Mouse (Mus musculus): ENCODE measurements around the gene Tdrd7.

Tdrd7 gene

DNA sequence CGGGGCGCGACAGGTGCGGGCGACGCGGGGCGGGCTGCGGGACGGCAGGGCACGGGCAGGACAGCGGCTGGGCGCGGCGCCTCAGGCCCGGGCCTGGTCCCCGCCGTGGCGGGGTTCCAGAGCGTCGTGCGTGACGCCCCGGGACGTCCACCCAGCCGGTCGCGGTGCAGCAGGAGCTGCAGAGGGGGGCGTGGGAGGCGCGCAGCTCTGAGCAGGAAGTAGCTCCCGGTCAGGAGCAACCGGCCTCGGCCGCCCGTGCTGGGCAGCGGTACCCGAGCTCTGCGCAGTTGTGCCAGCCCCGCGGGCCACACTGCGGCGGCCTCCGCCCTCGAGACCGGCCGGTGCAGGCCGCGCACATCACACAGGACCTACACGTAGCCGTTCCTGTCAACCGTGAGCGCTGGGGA is 7.3 kb downstream of the Tdrd7 start:
- peak; percentile 61 for DNase-seq (ENCODE audit: low spot score)

DNA sequence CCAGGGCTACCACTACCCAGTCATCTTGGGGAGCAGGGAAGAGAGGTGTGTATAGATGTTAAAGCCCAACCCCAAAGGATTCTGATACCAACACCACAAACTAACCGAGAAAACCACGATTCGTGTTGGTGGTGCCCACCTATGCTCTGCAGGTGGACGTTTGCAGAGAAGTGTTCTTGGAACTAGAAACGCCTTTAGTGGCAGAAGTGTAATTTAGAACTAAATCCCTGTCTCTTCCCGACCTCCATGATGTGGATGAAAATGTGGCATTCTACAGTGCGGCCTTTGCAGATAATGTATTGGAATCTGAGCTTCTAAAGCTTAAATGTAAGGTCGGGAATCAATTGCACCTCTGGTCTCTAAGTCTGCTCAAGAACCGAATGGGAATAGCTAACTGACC is 7.8 kb downstream of the Tdrd7 start:
- DNase-seq (ENCODE audit: low spot score), result no peak

DNA sequence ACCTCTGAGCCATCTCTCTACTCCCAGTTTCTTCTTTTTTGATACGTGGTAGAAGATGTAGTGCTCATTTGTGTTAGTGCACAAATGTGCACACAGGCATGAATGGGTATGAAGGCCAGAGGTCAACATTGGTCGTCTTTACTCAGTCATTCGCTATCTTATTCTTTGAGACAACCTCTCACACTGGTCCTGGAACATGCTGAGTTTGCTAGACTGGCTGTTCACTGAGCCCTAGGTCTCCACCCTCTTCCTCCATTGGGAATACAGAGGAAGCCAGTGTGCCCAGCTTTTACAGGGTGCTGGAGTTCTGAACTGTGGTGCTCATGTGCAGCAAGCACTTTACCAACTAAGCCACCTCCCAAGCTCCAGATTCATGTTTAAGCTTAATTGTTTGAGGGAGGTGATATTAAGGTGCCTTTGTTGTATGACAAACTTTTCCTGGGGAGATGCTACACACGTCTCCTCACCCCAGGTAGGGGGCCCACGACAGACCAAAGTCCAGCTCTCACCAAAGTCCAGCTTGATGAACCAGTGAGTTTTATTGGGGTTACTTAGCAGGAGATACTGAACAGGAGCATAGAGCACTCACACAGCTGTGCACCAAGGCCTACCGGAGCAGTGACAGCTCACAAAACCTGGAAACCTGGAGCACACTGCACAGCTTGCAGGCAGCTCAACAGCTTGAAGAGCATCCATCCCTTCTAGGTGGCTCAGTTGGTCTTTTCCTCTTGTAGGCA is 12.0 kb downstream of the Tdrd7 start:
- DNase-seq (ENCODE audit: low spot score), result no peak

GRCm38 (mm10) chr4:45979916-45980315 is 14.8 kb downstream of the Tdrd7 start:
- DNase-seq (ENCODE audit: low spot score), result no peak

DNA sequence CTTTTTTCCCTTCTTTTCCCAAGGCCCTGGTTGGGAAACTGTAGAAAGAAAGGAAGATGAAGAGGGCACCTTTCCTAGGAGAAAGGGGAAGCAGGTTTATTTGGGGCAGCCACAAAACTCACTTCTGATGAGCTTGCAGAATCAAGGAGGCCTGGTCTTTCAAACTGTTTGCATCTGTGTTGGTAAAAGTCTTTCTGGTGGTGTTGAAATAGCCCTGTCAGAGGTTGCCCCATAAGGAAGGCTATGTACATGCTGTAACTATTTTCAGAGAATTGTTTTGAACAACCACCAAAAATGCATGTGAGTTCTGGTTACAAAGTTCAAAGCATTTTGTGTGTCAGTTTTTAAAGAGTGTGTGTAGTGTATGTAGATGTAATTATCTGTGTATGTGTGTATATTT is 15.9 kb downstream of the Tdrd7 start:
- DNase-seq (ENCODE audit: low spot score), result no peak

DNA sequence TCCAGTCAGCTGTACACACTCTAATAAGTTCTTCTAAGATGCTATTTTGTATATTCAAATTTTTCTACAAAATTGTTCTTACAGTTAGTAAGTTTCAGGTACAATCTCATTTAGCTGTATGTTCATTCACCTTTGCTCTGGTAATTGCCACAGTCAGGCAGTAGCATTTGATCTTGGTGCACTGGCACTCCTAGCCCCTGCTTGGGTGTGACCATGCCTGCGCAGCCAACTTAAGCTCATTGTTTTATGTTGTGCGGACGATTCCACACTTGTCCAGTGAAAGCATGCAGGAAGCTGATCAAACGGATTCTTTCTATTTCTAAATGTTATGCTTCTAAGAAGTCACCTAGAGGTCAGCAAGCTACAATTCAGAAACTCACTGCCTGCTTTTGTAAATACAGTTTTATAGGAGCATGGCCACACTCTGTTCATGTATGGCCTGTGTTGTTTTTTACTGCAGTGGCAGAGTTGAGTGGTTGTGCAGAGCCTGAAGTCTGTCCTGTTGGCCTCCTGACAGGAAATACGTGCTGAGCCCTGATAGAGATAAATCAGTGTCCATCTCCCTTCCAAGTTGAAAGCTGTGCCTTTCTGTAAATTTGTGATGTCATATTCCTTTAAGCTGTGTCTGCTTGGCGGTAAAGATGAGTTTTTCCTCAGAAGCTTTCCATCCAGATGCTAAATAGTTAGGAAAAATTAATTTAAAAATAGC is 25.4 kb downstream of the Tdrd7 start:
- DNase-seq (ENCODE audit: low spot score), result no peak

DNA sequence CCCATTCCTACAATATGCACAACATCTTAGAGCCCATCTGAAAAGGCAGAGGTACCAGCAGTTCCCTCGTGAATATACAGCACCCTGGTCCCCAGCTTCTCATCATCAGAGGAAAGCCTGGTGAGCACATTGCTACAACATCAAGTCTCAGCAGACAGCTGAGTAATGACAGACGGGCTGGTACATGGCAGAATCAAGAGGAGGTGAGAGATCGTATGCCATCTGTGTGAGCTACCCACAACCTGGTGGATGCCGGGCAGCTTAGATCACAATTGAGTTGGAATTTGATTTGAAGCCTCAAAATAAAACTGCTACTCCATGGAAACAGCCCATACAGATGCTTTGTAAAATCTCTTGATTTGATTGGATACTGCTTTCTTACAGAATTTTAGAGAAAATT is 33.4 kb downstream of the Tdrd7 start:
- DNase-seq (ENCODE audit: low spot score), result peak; percentile 66

- no peak for DNase-seq (ENCODE audit: low spot score)
Measured at GRCm38 (mm10) chr4:46008142-46008793, 43.1 kb downstream of the Tdrd7 start.

DNA sequence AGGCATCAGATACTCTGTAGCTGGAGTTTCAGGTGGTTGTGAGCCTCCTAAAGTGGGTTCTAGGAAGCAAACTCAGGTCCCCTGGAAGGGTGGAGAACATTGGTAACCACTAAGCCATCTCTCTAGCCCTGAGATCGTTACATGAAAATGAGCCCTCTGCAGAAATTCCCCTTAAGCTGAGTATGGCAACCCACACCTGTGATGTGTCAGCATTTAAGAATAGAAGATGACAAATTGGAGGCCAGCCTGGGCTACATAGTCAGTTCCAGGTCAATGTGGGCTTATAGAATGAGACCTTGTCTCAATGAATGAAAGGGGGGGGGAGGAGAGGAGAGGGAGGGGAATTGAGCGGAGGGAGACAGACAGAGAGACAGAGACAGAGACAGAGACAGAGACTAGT is 46.6 kb downstream of the Tdrd7 start:
- DNase-seq (ENCODE audit: low spot score), result no peak

GRCm38 (mm10) chr4:46015605-46016004 is 50.5 kb downstream of the Tdrd7 start:
- no peak for DNase-seq (ENCODE audit: low spot score)

- no peak for DNase-seq (ENCODE audit: low spot score)
Measured at GRCm38 (mm10) chr4:46023021-46023481, 57.9 kb downstream of the Tdrd7 start.

DNA sequence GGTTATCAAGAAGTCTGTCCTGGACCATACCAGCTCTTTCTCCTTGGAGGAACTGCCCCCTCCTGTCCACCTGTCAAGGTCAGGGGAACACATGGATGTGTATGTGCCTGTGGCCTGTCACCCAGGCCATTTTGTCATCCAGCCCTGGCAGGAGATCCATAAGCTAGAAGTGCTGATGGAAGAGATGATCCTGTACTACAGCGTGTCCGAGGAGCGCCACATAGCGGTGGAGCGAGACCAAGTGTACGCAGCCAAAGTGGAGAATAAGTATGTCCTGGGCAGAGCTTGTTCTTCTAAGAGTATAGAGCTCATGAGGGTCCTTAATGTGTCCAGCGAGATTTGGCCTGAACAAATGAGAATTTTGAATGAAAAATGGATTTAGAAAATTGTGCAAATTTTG is 60.8 kb downstream of the Tdrd7 start:
- DNase-seq (ENCODE audit: low spot score), result peak; percentile 41

DNA sequence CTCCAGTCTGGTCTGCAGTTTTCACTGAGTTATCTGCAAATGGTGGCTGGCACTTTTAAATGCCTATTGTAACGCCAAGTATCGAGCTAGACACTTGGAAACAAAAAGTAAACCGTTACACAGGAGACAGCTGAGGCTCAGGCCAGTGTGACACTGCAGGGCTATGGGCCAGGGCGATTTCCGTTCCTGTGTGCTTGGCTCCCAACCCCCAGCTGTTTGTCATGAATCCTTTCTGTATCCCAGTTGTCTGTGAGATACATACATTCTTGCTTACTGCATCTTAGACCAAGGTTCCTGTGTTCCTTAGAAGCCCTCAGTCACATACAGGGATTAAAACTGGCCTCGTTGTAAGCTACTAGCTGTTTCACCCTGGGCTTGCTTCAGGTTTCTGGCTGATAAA is 63.1 kb downstream of the Tdrd7 start:
- DNase-seq (ENCODE audit: low spot score), result no peak

GRCm38 (mm10) chr4:46028781-46029180 is 63.6 kb downstream of the Tdrd7 start:
- no peak for DNase-seq (ENCODE audit: low spot score)

GRCm38 (mm10) chr4:46029552-46029951 is 64.4 kb downstream of the Tdrd7 start:
- DNase-seq (ENCODE audit: low spot score), result no peak

DNA sequence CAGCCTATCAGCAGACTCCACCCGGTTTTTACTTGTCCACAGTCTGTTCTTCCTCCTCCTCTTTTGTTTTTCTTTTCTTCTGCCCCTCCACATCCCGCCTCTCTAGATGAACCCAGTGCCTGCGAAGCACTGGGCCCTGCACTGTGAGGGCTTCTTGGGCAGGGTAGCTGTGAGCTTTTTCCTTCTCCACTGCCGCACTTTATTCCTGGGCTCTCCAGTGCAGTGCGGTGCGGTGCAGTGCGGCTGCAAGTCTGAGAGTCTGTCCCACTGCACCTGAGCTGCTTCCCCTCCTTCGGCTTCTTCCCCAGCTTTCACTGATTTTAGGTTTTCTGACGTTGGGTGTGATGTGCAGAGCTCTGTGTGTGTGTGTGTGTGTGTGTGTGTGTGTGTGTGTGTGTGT is 67.3 kb downstream of the Tdrd7 start:
- no peak for DNase-seq (ENCODE audit: low spot score)

- no peak for DNase-seq (ENCODE audit: low spot score)
Measured at GRCm38 (mm10) chr4:46033197-46033596, 68.1 kb downstream of the Tdrd7 start.

- no peak for DNase-seq (ENCODE audit: low spot score)
Measured at GRCm38 (mm10) chr4:46038591-46038891, 73.4 kb downstream of the Tdrd7 start.

DNA sequence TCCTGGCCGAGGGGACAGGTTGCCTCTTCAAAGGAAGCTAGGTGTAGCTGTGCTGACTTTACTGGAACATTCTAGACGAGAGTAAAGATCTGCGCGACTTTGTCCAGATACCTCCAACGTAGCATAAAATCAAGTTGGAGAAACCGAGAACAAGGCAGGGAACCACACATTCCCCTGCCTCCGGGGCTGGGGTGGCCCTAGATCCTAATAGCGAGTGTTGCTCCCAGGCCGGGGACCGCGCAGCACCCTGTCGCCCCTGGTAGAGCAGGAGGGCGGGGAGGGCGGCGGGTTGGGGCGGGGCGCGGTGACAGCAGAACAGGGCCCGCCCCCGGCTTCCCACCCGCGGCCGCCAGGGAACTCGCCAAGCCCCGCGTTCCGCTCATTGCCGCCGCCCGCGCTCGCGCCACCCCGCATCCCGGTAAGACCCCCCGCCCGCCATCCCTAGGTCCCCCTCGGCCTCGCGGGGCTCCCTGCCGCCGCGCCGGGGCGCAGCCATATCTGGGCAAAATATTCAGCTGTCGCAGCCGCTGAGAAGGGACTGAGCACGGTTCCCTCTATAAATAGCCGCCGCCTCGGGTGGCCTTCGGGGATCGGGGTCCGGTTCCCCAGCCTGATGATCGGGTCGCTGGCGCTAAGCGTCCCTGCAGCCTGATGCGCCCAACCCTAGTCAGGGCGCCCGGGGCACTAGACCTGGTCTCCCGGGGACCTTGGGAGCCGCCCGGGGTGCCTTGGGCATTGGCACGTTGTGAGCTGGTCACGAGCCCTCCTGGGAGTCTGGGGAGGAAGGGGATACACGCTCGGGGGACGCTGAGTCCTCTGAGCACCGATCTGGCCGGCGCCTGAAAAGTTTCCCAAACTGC is 74.0 kb downstream of the Tdrd7 start, which contains the start of gene Tmod1:
Tmod1 (plus strand) TSS at position 44 of the 860 bp plus-strand sequence.
- peak; percentile 66 for DNase-seq (ENCODE audit: low spot score)

DNA sequence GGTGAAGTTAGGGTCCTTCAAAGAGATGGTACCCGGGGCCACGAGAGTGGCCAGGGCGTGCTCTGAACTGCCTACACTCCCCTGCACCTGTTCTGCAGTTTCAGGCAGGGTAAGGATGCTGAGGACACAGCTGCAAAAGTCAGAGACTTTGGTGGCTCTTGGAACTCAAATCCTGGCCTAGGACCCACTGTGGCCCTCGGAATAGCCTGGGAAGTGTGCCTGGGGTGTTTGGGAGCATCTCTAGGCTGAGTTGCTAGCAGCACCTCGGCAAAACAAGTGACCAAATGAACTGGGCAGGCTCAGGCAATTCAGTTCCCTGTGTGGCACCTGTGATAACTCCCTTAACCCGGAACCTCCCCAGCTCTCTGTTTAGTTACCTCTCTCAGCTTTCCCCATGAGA is 74.8 kb downstream of the Tdrd7 start:
- DNase-seq (ENCODE audit: low spot score), result no peak

DNA sequence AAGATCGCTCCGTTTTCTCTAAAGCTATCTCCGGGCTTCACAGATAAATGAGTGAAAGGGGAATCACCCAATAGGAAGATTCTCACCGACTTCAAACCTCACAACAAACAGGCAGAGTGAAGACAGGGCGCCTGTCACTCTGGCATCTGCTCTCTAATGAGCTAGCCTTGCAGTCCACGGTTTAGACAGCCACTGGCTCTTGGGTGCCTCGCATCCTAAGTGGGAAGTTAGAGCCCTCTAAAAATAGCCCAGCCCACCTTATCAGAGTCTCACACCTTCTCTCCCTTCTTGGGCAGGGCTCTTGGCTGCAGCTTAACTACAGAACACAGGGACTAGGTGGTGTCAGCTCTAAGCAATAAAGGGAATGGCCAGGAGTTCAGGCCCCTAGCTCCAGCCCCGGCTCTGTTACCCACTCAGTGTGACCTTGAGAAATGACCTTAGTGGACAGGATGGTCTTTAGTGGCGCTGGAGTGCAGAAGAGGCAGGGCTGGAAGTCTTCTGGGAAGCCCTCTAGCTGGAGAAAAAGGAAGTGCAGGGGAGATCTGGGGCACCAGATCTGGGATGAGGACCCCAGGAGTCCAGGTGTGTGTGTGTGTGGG is 75.6 kb downstream of the Tdrd7 start:
- DNase-seq (ENCODE audit: low spot score), result no peak

All from layer of hippocampus, adult 11-12 months (tissue).